Mouse (Mus musculus): ENCODE data around the gene Gtf2ird1.
"Not testable (repeated sequence)": the region's sequence is repeated elsewhere in the genome, so short reads cannot be mapped to it uniquely, and the experiment has no call there.

Gtf2ird1 gene

GRCm38 (mm10) chr5:134456503-134456962 is at the start of gene Gtf2ird1:
Gtf2ird1 (minus strand) TSS chr5:134456716.
- DNase-seq (ENCODE audit: low spot score in 2 of 2), result peak; percentile 77 to 79

GRCm38 (mm10) chr5:134505810-134506292 is 49.3 kb upstream of the Gtf2ird1 start:
- no peak for DNase-seq (ENCODE audit: low spot score in 2 of 2)

- DNase-seq (ENCODE audit: low spot score in 2 of 2), result no peak
Observed at GRCm38 (mm10) chr5:134502591-134502990, 46.1 kb upstream of the Gtf2ird1 start.

- DNase-seq (ENCODE audit: low spot score in 2 of 2), result no peak
Observed at GRCm38 (mm10) chr5:134501453-134501852, 44.9 kb upstream of the Gtf2ird1 start.

GRCm38 (mm10) chr5:134500681-134501080 is 44.2 kb upstream of the Gtf2ird1 start:
- no peak for DNase-seq (ENCODE audit: low spot score in 2 of 2)

GRCm38 (mm10) chr5:134500062-134500461 is 43.5 kb upstream of the Gtf2ird1 start:
- peak in 1 of 2 experiments; percentile 47 for DNase-seq (ENCODE audit: low spot score in 2 of 2)

- DNase-seq (ENCODE audit: low spot score in 2 of 2), result no peak
Observed at GRCm38 (mm10) chr5:134497026-134497425, 40.5 kb upstream of the Gtf2ird1 start.

- no peak for DNase-seq (ENCODE audit: low spot score in 2 of 2)
Observed at GRCm38 (mm10) chr5:134495796-134496195, 39.3 kb upstream of the Gtf2ird1 start.

- peak; percentile 83 to 85 for DNase-seq (ENCODE audit: low spot score in 2 of 2)
Observed at GRCm38 (mm10) chr5:134494142-134494541, 37.6 kb upstream of the Gtf2ird1 start.

GRCm38 (mm10) chr5:134492956-134493355 is 36.4 kb upstream of the Gtf2ird1 start:
- DNase-seq (ENCODE audit: low spot score in 2 of 2), result no peak

- peak; percentile 71 to 77 for DNase-seq (ENCODE audit: low spot score in 2 of 2)
Observed at GRCm38 (mm10) chr5:134491712-134492417, 35.3 kb upstream of the Gtf2ird1 start.

- DNase-seq (ENCODE audit: low spot score in 2 of 2), result no peak
Observed at GRCm38 (mm10) chr5:134491206-134491605, 34.7 kb upstream of the Gtf2ird1 start.

GRCm38 (mm10) chr5:134490465-134490864 is 33.9 kb upstream of the Gtf2ird1 start:
- no peak for DNase-seq (ENCODE audit: low spot score in 2 of 2)

- no peak for DNase-seq (ENCODE audit: low spot score in 2 of 2)
Observed at GRCm38 (mm10) chr5:134489583-134489982, 33.1 kb upstream of the Gtf2ird1 start.

- DNase-seq (ENCODE audit: low spot score in 2 of 2), result no peak
Observed at GRCm38 (mm10) chr5:134488596-134488995, 32.1 kb upstream of the Gtf2ird1 start.

GRCm38 (mm10) chr5:134488042-134488441 is 31.5 kb upstream of the Gtf2ird1 start:
- DNase-seq (ENCODE audit: low spot score in 2 of 2), result no peak

GRCm38 (mm10) chr5:134485900-134486665 is 29.6 kb upstream of the Gtf2ird1 start:
- DNase-seq (ENCODE audit: low spot score in 2 of 2), result no peak

GRCm38 (mm10) chr5:134485183-134485730 is 28.7 kb upstream of the Gtf2ird1 start:
- DNase-seq (ENCODE audit: low spot score in 2 of 2), result no peak

GRCm38 (mm10) chr5:134483291-134483690 is 26.8 kb upstream of the Gtf2ird1 start:
- no peak for DNase-seq (ENCODE audit: low spot score in 2 of 2)

- no peak for DNase-seq (ENCODE audit: low spot score in 2 of 2)
Observed at GRCm38 (mm10) chr5:134482331-134482730, 25.8 kb upstream of the Gtf2ird1 start.

GRCm38 (mm10) chr5:134478886-134479285 is 22.4 kb upstream of the Gtf2ird1 start:
- not testable (repeated sequence) for DNase-seq (ENCODE audit: low spot score in 2 of 2)

- not testable (repeated sequence) for DNase-seq (ENCODE audit: low spot score in 2 of 2)
Observed at GRCm38 (mm10) chr5:134475686-134476085, 19.2 kb upstream of the Gtf2ird1 start.
